Mouse (Mus musculus) kidney, postnatal 4 days (tissue): ENCODE results near the gene Pgam2.

Experiments
- DNase-seq, 2 experiments: peaks; one replicate each; pipeline ENCODE4 v3.0.0; 2021; ENCODE audit warnings: mixed read lengths in 2 of 2

Gene Pgam2

DNA sequence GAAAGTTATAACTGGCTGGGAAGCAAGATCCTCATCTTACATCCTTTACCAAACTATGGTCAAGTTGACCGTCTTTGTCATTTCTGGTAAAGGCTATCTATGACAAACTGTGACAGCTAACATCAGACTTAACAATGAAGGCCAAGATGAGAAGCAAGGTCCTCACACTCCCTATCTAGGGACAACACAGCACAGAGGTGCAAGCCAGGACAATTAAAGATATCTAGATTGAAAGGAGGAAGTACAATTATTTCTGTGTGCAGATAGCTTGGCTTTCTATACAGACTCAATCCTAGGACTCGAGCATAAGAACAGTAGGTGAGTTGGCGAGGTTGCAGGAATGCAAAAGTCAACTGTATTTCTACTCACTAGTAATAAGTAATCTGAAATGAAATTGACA is 2.2 kb upstream of the Pgam2 start:
- DNase-seq: no peak

DNA sequence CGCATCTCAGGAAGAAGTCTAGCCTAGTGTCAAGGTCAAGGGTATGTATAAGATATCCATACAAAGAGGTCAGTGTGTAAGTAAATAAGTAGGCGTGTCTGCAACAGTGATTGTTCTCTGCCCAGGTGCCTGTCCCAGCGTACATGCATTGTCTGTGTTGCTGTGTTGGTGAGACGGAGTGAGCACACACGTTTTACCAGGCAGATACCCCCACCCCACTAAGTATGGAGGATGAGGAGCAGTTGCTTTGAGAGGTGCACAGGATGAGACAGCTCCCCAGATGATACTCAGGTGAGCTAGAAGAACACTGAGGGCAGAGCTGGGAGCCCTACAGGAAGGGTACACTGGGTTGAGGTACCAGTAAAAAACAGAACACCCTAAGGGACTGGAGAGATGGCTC is 641 bp upstream of the Pgam2 start:
- no peak for DNase-seq

DNA sequence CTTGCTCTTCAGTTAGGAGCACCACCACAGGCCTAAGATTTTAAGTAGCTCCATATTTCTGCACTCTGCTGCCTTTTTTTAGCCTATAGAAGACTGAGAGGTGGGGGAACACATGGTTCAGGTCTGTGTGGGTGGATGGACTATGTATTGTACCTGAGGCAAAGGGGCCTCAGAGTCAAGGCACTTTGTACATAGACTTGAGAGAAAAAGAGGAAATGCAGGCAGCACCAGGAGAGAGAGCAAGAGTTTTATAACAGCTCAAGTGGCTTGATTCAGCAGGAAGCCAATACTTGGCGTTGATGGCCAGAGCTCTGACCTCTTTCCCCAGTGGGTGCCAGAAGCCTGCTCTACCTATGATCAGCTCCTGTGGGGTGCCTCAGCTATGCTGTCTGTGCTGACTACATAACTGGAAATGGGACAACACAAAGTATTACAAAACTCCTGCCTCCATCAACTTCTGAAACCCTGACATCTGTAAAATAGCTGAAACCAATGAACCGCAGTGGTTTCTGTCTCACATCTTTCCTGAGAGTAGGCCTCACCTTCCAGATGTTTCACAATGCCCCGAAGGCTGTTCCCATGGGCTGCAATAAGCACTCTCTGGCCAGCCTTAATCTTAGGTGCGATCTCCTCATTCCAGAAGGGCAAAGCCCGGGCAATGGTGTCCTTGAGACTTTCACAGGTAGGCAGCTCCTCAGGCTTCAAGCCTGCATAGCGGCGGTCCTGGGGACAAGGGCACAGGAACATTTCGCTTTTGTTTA is 896 bp downstream of the Pgam2 start:
- DNase-seq: no peak

DNA sequence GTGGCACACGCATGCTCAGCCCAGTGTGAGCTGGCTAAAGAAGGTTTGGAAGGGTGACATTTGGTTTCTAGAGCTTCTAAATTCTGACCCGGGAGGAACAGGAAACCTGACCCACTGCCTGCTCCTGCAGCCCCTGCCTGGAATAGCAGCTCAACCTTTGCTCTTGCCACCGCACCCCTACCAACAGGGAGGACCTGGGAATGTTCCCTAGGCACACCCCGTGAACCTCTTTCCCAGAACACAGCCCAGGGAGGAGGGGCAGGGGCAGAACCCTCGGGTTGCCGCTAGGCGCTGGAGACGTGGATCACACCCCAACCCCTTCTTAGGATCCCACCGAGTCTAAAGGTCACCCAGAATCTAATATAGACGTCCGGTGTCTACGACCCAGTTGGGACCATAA is 1.5 kb downstream of the Pgam2 start:
- no peak for DNase-seq

DNA sequence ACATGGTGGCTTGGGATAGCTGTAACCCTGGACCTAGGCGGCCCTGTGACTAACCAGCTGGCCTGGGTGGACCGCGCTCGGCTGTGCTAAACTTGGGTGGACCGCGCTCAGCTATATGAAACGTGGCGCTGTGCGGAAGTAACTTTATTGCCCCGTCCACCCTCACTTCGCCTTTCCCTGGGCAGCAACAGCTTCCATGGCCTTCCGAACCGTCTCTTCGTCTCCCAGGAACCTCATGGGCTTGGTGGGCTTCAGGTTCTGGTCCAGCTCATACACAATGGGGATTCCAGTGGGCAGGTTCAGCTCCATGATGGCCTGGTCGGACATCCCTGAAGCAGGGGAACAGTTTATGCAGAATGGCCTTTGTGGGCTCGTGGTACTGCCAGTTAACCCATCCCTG is 2.0 kb downstream of the Pgam2 start:
- no peak for DNase-seq

DNA sequence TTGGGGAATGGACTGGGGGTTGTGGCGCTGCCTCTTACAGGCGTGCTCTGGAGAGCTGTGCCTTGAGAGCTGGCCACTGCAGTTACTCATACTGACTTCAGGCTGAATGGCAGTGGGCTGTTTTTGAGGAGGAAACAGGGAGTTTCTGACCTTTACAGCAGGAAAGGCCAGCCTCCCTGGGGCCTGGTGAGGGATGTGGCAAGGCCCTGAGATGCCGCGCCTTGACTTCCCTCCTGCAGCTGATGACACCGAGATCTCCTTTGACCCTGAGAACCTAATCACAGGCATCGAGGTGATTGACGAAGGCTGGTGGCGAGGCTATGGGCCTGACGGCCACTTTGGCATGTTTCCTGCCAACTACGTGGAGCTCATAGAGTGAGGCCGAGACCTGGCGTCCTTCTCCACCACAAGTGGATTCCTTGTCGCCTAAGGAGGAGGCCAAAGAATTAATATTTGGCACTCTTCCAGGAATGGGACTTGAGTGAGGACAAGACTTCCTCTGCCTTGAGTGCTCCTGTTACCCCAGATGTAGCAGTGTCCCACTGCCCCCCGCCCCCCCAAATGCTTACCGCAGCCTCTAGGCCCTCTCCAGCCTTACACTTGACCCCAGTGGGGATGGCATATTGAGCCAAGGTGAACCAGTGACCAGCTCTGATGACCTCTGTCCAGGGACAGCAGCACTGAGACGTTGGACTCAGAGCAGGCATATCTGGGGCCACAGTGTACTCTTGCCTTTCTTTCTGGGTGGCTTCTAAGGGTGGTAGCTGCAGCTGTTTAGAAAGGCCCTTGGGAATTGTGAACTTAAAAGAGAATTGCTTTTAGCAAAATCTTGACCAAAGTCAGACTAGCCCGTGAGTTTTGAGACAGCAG is 3.7 kb downstream of the Pgam2 start:
- DNase-seq: no peak

DNA sequence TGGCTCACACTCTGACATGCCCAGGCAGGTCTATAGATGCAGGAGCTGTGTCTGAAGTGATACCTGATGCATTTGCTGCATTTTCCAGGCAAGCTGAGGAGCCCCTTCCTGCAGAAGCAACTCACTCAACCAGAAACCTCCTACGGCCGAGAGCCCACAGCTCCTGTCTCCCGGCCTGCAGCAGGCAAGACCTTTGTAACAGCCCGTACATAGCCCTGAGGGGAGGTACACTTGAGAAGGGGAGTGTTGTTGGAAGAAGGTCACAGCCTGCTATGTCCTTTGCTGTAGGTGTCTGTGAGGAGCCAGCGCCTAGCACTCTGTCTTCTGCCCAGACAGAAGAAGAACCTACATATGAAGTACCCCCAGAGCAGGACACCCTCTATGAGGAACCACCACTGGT is 5.6 kb downstream of the Pgam2 start:
- DNase-seq: peak in 1 of 2 experiments; percentile 42

DNA sequence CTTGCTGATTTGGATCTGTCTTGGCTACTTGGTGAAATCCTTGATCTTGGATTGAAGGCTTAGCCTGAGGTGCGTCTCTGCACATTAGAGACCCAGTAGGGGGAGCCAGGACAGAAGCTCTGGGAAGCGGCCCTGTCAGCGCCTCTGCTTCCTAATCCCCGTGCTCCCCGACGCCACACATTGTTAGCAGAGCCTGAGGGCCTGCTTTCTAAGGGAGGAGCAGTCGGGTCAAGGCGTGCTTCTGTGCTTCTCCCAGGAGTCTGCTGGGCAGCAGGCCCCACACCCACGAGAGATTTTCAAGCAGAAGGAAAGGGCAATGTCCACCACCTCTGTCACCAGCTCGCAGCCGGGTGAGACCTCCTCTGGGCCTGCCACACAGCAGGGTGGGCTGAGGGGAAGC is 6.2 kb downstream of the Pgam2 start:
- DNase-seq: peak in 1 of 2 experiments; percentile 39

DNA sequence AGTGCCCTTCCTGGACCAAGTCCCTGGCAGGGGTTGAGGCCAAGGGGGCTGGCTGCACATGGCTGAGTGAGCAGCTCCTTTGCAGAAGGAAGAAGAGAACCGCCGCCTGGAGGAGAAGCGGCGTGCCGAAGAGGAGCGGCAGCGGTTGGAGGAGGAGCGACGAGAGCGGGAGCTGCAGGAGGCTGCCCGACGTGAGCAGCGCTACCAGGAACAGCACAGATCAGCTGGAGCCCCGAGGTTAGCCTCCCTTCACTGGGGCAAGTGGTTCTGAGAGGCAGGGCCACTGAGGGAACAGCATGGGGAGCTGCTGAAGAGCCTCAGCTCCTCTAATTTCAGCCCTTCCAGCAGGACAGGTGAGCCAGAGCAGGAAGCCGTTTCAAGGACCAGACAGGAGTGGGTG is 6.6 kb downstream of the Pgam2 start:
- no peak for DNase-seq

DNA sequence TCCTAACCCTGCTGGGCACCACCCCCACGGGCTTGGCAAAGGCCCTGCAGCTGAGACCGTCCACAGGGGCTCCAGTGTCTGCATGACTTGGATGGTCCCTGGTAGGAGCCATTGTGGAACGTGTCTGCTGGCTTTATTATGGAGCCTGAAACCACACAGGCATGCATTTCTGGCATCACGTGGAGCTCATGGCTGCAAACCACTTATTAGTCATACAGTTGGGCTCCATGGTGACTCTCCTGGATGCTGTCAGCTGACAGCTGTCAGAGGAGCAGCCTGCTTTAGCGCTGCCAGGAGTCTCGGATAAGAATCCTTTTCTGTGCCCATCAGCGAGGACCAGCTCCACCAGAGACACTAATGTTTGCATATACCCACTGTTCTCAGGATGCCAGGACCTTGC is 7.8 kb downstream of the Pgam2 start:
- no peak for DNase-seq

DNA sequence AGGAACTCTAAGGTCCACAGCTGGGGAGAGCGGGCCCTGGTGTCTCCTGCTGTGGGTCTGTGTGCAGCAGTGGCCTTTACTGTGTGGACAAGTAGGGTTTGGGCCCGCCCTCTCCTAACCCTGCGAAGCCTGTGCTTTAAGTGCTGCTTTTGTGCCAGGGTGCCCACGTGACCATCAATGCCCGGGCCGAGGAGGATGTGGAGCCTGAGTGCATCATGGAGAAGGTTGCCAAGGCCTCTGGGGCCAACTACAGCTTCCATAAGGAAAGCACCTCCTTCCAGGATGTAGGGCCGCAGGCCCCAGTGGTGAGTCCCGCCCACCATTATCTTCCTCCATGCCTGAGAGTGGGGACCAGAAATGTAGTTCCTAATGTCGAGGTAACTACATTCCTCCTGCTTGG is 8.2 kb downstream of the Pgam2 start:
- DNase-seq: no peak

DNA sequence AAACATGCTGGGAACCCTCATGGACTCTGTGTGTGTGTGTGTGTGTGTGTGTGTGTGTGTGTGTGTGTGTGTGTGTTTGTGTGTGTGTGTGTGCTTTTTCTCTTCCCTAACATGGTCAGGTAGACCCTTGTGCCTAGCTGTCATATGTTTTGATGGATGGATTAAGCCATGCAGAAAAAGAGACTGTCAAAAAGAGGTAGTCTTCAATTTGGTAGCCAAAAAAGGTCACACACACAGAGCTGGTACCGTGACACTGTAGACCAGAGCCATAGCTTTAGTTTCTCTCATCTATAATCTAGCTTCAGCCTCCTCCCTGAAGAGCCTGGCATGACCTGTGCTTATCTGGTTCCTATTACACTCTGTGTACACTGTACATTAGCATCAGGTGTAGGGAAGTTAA is 13.1 kb downstream of the Pgam2 start:
- DNase-seq: no peak

DNA sequence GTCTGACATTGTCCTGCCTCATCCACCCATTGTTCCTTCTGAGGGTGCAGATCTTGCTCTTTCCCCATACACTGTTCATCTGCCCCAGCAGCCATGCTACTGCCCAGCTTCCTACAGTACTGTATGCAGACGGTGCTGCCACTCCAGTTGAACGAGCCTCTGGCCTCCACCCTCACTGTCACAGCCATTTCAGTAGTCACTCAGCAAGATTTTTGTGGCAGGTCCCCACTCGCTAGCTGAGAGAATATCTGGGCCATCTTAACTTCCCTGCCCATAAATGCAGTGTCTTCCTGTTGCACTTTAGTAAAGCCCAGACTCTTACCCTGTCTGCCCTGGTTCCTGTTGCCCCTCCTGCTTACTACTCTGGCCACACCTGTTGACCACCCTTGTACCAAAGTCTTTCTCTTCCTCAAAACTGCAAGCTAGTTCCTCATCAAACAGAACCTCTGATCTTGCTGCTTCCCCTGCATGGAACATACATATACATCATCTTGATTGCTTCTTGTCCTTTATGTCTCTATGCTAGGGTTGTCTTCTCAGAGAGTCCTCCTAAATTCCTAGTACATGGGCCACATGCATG is 13.7 kb downstream of the Pgam2 start:
- no peak for DNase-seq

DNA sequence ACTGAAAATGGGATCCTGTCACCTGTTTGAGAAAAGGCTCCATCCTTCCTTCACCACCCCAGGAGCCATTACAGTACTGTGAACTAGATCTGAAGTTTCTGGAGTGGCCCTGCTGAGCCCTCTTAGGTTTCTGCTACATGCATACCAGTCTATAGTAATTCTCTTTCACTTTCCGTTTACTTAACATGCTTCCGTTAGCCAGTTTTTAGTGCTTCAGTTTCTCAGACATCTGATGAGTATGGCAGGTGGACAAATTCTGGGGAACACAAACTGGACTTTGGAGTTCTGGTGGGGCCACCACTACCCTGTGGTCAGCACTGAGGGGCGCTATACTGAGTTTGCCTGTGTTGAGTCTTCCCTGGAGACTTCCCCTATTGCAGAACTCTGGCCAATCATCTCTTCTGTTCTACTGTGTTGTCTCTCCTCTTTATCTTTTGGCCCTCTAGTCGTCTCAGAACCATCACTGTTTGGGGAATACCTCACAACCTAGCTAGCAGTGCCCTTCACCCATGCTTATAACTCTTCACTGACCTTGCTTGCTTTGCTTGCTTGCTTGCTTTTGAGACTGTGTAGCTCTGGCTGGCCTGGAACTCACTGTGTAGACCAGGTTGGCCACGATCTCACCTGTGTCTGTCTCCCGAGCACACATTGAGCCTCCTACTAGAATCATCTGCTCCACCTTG is 14.3 kb downstream of the Pgam2 start:
- DNase-seq: no peak

DNA sequence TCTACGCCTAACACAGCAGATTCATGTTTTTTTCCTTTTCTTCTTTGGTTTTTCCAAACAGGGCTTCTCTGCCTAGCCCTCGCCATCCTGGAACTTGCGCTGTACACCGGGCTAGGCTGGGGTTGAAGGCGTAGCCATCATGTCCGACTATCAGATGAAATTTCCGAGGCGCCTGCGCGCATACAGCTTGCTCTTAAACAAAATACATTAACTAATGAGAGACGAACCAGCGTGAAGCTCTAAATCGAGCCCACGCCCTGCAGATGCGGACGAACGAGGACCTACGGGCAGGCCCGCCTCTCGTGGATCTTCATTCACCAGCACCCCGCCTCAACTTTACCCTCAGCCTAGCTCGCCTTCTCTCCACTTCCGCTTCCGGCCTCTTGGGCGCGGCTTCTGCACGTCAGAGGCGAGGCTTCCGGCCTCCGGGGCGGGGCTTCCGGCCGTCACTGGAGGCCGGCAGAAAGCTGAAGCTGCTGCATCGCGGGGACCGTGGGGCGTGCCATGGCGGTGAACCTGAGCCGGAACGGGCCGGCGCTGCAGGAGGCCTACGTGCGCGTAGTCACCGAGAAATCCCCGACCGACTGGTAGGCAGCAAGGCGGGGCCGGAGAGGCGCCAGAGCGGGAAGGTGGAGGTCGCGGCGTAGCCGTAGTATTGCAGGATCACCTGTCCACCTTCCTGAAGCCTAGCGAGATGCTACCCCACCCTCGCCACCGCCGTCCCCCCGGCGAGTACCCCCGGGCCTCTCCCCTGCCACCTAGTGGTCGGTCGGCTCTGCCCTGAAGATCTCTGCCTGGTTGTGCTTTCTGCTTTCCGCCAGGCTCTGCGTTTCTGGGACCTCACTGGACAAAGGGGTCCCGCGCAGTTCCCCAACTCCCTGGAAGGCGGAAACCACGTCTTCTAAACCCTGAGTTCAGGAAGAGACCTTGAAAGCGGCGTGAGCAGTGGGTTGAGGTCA is 15.2 kb downstream of the Pgam2 start, which contains the start of gene Dbnl:
Gene Dbnl, plus strand, starts transcription at position 433 of the 959 bp plus-strand sequence.
- peak; percentile 96 to 98 for DNase-seq

DNA sequence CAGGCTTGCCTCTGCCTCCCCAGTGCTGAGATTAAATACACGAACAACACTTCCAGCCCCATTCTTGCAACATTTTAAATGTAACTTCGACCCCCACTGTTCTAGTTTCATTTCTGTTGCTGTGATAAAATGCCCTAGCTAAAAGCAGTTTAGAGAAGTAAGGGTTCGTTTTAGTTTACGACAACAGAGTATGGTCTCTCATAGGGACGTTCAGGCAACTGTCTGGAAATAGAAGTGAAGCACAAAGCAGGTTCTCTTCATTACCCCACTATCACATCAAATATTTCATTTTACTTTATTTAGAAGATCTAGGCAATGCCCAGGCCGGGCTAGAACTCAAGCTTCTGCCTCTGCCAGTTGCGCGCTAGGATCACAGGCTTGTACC is 15.9 kb downstream of the Pgam2 start:
- DNase-seq: no peak

DNA sequence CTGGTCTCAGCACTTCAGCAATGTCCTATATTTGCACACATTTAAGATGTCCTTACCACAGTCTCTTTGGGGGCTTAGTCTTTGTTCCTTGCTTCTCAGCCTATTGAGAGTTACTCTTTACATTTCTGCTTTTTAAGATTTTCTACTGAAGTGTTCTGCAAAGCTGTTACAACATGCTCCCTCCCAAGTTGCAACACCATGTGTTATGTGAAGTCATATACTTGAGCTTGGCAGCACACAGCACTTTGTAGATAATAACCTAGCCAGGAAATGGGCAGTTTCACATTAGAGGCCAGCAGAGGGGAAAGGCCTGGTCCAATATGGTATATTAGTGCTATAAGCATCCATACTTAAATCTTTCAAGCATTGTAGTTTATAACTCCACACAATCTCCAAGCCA is 17.8 kb downstream of the Pgam2 start:
- no peak for DNase-seq

DNA sequence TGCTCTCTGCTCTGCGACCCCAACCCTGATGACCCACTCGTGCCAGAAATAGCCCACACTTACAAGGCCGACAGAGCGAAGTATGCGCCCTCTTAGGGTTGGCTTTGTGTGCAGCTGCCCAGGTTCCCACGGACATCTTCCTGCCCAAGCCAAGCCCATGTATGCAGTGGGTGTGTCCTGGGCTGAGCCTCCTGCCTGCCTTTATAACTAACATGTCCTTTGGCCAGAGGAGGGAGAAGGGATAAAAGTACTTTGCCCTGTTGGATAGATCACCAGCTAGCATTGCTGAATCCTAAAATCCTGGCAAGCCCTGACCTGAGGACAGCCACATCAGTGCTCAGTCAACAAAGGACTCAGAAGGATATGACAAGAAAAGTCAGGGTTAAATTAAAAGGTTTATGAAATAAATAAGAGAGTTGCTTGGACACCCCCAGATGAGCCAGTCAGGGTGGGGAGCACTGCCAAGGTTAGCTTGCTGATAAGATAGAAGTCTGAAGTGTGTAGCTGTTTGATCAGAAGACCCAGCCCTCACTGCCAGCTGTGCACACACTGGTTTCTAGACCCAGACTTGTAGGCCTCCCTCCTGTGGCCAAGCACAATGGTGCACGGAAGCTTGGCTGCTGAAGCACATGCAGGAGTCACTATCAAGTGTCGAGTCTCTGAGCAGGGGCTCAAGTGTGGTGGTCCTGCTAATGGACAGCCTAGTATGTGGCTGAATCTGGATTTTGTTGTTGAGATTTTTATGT is 21.2 kb downstream of the Pgam2 start:
- DNase-seq: peak; percentile 24 to 36

DNA sequence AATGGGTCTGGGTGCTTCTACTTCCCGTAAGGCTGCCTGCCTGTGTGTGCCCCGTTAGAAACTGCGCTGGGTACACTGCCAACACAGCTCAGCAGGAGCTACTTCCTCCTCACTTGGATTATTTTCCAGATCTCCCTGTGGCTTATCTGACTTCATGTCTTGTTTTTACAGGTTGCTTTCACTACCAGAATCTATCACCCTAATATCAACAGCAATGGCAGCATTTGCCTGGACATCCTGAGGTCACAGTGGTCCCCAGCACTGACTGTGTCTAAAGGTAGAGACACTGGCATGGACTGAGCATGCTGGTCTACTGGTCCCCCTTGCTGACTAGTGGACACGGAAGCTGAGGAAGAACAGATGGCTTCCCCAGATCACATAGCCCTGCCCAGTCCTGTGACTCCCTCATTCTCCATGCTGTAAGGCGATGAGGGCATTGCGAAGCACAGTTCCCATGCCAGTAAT is 23.5 kb downstream of the Pgam2 start:
- DNase-seq: no peak

DNA sequence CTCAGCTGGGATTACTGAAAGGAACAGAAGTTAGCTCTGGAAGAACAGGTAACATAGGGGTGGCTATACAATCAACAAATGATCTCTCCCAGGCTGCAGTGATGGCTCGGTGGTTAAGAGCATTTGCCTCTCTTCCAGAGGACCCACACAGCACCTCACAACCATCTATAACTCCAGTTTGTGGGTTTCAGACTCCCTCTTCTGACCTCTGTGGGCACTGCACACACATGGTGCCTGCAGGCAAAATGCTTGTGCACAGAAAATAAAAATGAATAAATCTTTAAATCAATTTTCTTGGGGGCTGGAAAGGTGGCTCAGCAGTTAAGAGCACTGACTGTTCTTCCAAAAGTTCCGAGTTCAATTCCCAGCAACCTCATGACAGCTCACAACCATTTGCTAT is 25.1 kb downstream of the Pgam2 start:
- no peak for DNase-seq

DNA sequence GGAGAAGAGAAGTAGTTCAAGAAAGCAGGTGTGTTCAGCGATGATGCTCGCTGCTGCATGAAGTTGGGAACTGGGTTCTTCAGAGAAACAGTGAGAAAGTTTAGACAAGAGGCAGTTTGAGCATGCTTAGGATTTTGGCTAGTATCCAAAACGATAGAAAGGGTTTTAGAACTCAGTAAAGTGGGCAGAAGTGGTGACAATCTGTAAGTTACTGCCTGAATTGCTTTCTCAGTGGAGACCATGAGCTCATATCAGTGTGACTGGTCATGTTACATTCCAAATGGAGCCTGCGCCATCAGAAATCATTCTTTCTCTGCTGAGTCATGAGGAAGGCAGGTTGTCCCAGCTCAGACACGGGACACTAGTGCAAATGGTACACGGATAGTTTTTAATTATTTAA is 37.5 kb downstream of the Pgam2 start:
- DNase-seq: no peak
